Comparison of ENCODE assay signal across 8 mouse cellular contexts in the genomic region with DNA sequence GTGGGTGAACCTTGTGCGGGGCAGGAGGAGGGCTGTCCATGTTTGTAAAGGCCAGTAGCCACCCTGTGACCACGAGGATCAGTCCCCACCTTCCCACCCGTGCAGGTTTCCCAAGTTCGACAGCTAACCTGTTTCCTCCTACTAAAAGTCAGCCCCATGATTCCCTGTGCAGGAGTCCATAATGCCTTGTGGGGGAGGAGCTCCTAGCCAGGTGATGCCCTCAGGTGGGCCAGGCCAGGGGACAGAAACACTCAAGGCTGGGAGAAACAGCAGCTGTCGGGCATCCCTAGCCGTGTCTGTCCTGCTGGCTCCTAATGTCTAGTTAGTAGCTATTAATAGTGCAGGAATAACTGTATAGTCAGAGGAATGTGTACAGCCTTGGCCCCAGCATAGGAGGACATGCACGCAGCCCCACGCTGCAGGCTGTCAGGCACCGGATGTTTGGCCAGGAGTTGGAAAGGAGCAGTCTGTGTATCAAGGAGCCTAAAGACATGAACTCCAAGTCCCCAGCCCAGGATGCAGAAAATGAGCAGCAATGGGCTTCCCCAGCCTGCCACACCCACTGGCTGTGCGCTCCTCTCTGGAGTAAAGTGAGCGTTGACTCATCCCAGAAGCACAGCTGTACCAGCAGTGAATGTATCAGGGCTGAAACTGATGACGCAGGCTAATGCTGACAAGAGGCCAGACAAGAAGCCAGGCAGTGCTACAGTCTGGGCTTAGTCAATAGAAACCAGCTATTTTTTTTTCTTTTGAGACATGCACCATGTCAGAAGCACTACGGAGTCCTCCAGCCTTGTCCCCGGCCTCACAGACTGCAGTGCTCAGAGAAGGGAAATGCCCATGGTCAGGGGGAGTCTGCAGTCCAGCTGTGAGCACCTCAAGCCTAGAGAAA.
DNase-seq lines count a peak whose midpoint lies in the region; ATAC-seq lines count a peak whose summit lies in the region.

No protein-coding gene starts in this region.

- intact Hi-C loops in heart, postnatal 10 days (cut with DNase I) = no loop called here

- ATAC-seq in frontal cortex, adult (ENCODE audit: low TSS enrichment) = peak; percentile 70

- no peak for DNase-seq in frontal cortex, postnatal 14 days (ENCODE audit: low spot score in 2 of 2)
- DNase-seq in right cerebral cortex, adult 2 months (ENCODE audit: low spot score in 2 of 2) = peak; percentile 62 to 63
- no peak for DNase-seq in right cerebral cortex, postnatal 36 days (ENCODE audit: low spot score in 2 of 2)
- DNase-seq in heart, postnatal 10 days = peak; percentile 68 to 75
- DNase-seq in thymus, postnatal 4 days = no peak
- DNase-seq in spleen, adult 12 weeks (ENCODE audit: low spot score) = no peak
- no peak for DNase-seq in cerebellum, postnatal 14 days

Comparison
In these comparisons a context has a peak if more than half of its experiments do, and no peak if none do; other contexts are left out.
1. DNase-seq: peak in right cerebral cortex, adult 2 months (2 of 2) and heart, postnatal 10 days (2 of 2); none in frontal cortex, postnatal 14 days (0 of 2), right cerebral cortex, postnatal 36 days (0 of 2), thymus, postnatal 4 days (single experiment), spleen, adult 12 weeks (single experiment) and cerebellum, postnatal 14 days (0 of 2).